Mouse (Mus musculus): ENCODE results near the gene Unc50. TPM values are rescaled to one million over a fixed set of nuclear protein-coding genes. Genes with fewer than 3 reads are reported as not detected.

The Unc50 gene
- total and polyA plus RNA-seq, 3 experiments = 61.8 to 609 (median 62.3) TPM

DNA sequence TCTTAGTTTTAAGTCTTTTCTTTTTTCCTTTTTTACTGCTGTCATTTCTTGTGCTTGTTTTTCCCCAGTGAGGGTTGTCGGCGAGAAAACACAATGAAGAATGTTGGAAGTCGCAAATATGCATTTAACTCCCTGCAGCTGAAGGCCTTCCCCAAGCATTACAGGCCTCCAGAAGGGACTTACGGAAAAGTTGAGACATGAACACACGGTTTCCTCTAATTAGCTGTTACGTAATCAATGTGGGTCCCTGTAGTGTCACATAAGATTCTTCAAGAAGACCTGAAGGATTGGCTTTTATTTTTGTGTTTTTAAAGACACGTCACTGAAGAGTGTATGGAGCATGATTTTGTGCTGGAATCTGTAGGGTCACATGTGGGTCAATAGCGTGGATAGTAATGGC lies 21.9 kb upstream of the Unc50 start:
- peaks cover 0 to 6% of the 10 kb centered on the region in 2 experiments; a peak in 2 of 4 replicates for H3K4me1 ChIP-seq (ENCODE audit: control insufficient read depth in 1 of 2, insufficient read depth in 2 of 2, low read length in 2 of 2)
- TF ChIP-seq MAFK (IDR thresholded peaks at IDR 0.05; ENCODE audit: borderline replicate concordance, low read depth, low read length) (no peak), KAT2A (conservative IDR thresholded peaks at IDR 0.05; ENCODE audit: low read depth, low read length) (no peak), EP300 (IDR thresholded peaks at IDR 0.05; ENCODE audit: low read depth in 1 of 2, low read length in 2 of 2) (no peak), ZMIZ1 (IDR thresholded peaks at IDR 0.05; ENCODE audit: low read depth, low read length) (no peak), MYB (IDR thresholded peaks at IDR 0.05; ENCODE audit: low read depth, low read length) (no peak)
- H3K4me3 ChIP-seq (ENCODE audit: control insufficient read depth in 1 of 2, insufficient read depth in 1 of 2, low read depth in 2 of 2, low read length in 2 of 2) = no peak overlapping the region
- DNase-seq (ENCODE audit: low read depth, low spot score) = no peak
- H3K9ac ChIP-seq (ENCODE audit: control insufficient read depth, low read depth, low read length, poor library complexity, severe bottlenecking) = no peak overlapping the region
- H3K36me3 ChIP-seq (ENCODE audit: control insufficient read depth in 1 of 2, insufficient read depth in 2 of 2, low read length in 2 of 2) = peaks cover 0 to 9% of the 10 kb centered on the region in 2 experiments; a peak in 2 of 4 replicates
- no peaks in the 10 kb centered on the region for H3K27me3 ChIP-seq (ENCODE audit: control insufficient read depth in 1 of 2, insufficient read depth in 2 of 2, low read length in 2 of 2)
- H3K79me2 ChIP-seq (ENCODE audit: control insufficient read depth, insufficient read depth, low read length, poor library complexity) = no peaks in the 10 kb centered on the region
- H3K9me3 ChIP-seq (replicated peaks; ENCODE audit: insufficient read depth, low read length) = no peaks in the 10 kb centered on the region
- H3K27ac ChIP-seq (ENCODE audit: control insufficient read depth, low read depth, low read length) = no peak overlapping the region

DNA sequence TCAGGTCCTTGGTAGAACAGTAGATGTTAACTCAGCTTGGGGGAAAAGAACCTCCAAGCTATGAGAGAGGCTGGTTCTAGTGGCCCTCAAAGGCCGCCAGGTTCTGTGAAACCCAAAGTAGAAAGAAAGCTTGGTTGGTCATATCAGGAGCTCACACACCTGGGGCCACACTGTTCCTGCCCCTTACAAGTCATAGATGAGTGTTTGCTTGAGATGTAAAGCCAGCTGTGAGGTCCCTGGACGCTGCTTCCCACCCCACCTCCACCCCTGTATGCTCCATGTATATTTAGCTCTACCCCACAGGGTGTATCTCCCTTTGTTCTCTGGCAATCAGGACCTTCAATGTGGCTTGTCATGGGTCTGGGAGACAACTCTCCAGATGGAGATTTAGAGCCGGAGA lies 21.3 kb upstream of the Unc50 start:
- Histone ChIP-seq H3K79me2 (ENCODE audit: control insufficient read depth, insufficient read depth, low read length, poor library complexity) (no peaks in the 10 kb centered on the region), H3K36me3 (ENCODE audit: control insufficient read depth in 1 of 2, insufficient read depth in 2 of 2, low read length in 2 of 2) (peaks cover 0 to 9% of the 10 kb centered on the region in 2 experiments; a peak in 2 of 4 replicates), H3K27me3 (ENCODE audit: control insufficient read depth in 1 of 2, insufficient read depth in 2 of 2, low read length in 2 of 2) (no peaks in the 10 kb centered on the region), H3K27ac (ENCODE audit: control insufficient read depth, low read depth, low read length) (no peak overlapping the region), H3K9ac (ENCODE audit: control insufficient read depth, low read depth, low read length, poor library complexity, severe bottlenecking) (no peak overlapping the region), H3K9me3 (replicated peaks; ENCODE audit: insufficient read depth, low read length) (no peaks in the 10 kb centered on the region), H3K4me1 (ENCODE audit: control insufficient read depth in 1 of 2, insufficient read depth in 2 of 2, low read length in 2 of 2) (peaks cover 0 to 6% of the 10 kb centered on the region in 2 experiments; a peak in 2 of 4 replicates), H3K4me3 (ENCODE audit: control insufficient read depth in 1 of 2, insufficient read depth in 1 of 2, low read depth in 2 of 2, low read length in 2 of 2) (no peak overlapping the region)
- no peak for TF ChIP-seq POLR2AphosphoS2 (IDR thresholded peaks at IDR 0.05; ENCODE audit: low read length)
- no peak for TF ChIP-seq ETS1 (IDR thresholded peaks at IDR 0.05; ENCODE audit: low read depth, low read length)
- TF ChIP-seq USF1 (IDR thresholded peaks at IDR 0.05; ENCODE audit: low read depth, low read length) = no peak
- no peak for TF ChIP-seq KAT2A (conservative IDR thresholded peaks at IDR 0.05; ENCODE audit: low read depth, low read length)
- TF ChIP-seq HCFC1 (IDR thresholded peaks at IDR 0.05; ENCODE audit: low read depth, low read length) = no peak
- no peak for TF ChIP-seq MAZ (IDR thresholded peaks at IDR 0.05; ENCODE audit: low read depth, low read length)
- TF ChIP-seq E2F4 (IDR thresholded peaks at IDR 0.05; ENCODE audit: borderline replicate concordance, low read depth, low read length) = no peak
- no peak for TF ChIP-seq ZC3H11A (IDR thresholded peaks at IDR 0.05; ENCODE audit: low read depth, low read length)
- no peak for TF ChIP-seq ZMIZ1 (IDR thresholded peaks at IDR 0.05; ENCODE audit: low read depth, low read length)
- TF ChIP-seq MXI1 (IDR thresholded peaks at IDR 0.05; ENCODE audit: low read depth, low read length) = no peak
- no peak for TF ChIP-seq GABPA (IDR thresholded peaks at IDR 0.05; ENCODE audit: low read depth, low read length)
- TF ChIP-seq NRF1 (IDR thresholded peaks at IDR 0.05; ENCODE audit: insufficient read depth, low read depth, low read length, poor library complexity, severe bottlenecking) = no peak
- TF ChIP-seq ELF1 (IDR thresholded peaks at IDR 0.05; ENCODE audit: low read depth, low read length) = no peak
- no peak for TF ChIP-seq TCF12 (IDR thresholded peaks at IDR 0.05; ENCODE audit: low read depth, low read length)
- DNase-seq (ENCODE audit: low read depth, low spot score) = no peak

Data from MEL (cell line).